Mouse (Mus musculus): Measurements from ENCODE around the gene Haus4. TPM values are rescaled to one million over a fixed set of nuclear protein-coding genes. Genes with fewer than 3 reads are reported as not detected.
A peak's percentile ranks its signal among the peaks of the same experiment; 100 is the strongest.

The Haus4 gene
- 58.1 and 68.7 TPM in 2 replicates for polyA plus RNA-seq (2015; fragmentation: Nextera tagmentation; extraction: Ambion mirVana)

DNA sequence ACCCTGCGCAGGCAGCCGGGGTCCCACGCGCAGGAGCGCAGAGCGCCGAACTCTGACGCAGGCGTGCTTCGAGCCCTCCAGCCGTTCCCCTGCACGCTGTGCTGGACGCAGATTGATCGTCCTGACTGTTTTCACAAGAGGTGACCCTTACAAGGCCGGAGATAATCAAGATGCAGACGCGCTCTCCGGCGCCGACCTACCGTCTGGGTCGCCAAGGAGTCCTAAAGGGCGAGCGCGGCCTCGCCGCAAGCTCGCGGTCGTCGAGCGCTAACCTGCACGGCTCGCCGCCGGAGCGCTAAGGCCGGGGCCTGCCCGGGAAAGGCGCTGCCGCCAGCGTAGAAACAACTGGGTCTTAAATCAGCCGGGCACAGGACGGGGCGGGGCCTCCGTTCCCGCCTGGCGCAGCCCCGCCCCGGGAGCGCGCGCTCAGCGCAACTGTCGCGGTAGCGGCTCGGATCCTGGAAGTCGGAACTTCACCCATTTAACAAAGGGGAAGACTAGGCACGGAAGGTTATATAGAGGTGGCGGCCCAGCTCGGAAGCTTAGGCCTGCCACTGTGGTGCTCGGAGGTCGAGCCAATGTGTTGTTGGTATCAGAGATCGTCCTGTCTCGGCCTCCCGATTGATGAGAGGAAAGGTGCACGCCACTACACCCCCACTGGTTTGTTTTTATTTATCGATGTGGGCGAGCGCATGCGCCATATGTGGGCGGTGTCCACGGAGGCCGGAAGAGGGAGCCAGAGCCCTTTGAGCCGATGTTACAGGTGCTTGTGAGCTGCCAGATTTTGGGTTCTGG is at the start of gene Haus4:
TSS of gene Haus4 (minus strand) at position 642 of the 795 bp plus-strand sequence.
- peaks cover 5% of the 10 kb centered on the region; the same call in 1 of the 2 replicates for H3K4me1 ChIP-seq
- H3K27me3 ChIP-seq = no peaks in the 10 kb centered on the region
- H3K9ac ChIP-seq = peak within 1 kb of the TSS; percentile 71
- WGBS = under 1% methylated on average over 76 of the region's 76 CpGs
- peak within 1 kb of the TSS; percentile 84 for H3K4me2 ChIP-seq
- H3K4me3 ChIP-seq = peak within 1 kb of the TSS; percentile 50
- peak; percentile 95 for ATAC-seq (ENCODE audit: borderline replicate concordance, extremely low read depth, low FRiP score, low TSS enrichment)
- H3K9me3 ChIP-seq = no peaks in the 10 kb centered on the region
- peak within 1 kb of the TSS; percentile 90 for H3K27ac ChIP-seq
- peaks cover 21% of the 10 kb centered on the region for H3K36me3 ChIP-seq

DNA sequence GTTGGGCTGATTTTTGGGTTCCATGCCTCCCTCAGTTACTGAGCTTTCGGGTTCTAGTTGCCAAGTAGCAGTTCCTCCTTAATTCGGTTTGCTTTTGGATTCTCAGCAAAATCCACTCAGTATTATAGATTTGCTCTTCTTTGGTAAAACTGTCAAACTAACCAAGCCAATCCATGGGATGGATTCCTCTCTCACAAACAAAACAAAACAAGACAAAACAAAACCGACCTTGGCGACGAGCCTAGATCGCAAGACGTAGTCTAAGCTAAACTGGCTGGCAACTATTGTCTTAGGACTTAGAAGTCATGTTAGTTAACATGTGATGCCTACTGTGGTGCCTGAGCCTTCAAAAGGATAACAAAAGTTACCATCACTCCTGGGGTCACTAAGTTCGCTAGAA is 49.3 kb upstream of the Haus4 start:
- no peak for ATAC-seq (ENCODE audit: borderline replicate concordance, extremely low read depth, low FRiP score, low TSS enrichment)
- Histone ChIP-seq H3K9me3 (no peaks in the 10 kb centered on the region), H3K27ac (peak overlapping the region; percentile 93), H3K27me3 (no peaks in the 10 kb centered on the region), H3K4me2 (peak overlapping the region; percentile 53), H3K4me3 (peak overlapping the region; percentile 65), H3K9ac (no peak overlapping the region), H3K36me3 (no peaks in the 10 kb centered on the region), H3K4me1 (peaks cover 20% of the 10 kb centered on the region)
- 78% methylated on average over 8 of the region's 8 CpGs for WGBS

GRCm38 (mm10) chr14:54603038-54603654 is 48.7 kb upstream of the Haus4 start:
- H3K27ac ChIP-seq = peak overlapping the region; percentile 93
- ATAC-seq (ENCODE audit: borderline replicate concordance, extremely low read depth, low FRiP score, low TSS enrichment) = peak; percentile 98
- under 1% methylated on average over 46 of the region's 46 CpGs for WGBS
- H3K4me2 ChIP-seq = peak overlapping the region; percentile 53
- H3K36me3 ChIP-seq = no peaks in the 10 kb centered on the region
- no peaks in the 10 kb centered on the region for H3K27me3 ChIP-seq
- H3K4me3 ChIP-seq = peak overlapping the region; percentile 65
- peak overlapping the region; percentile 77 for H3K9ac ChIP-seq
- H3K9me3 ChIP-seq = no peaks in the 10 kb centered on the region
- peaks cover 20% of the 10 kb centered on the region for H3K4me1 ChIP-seq

DNA sequence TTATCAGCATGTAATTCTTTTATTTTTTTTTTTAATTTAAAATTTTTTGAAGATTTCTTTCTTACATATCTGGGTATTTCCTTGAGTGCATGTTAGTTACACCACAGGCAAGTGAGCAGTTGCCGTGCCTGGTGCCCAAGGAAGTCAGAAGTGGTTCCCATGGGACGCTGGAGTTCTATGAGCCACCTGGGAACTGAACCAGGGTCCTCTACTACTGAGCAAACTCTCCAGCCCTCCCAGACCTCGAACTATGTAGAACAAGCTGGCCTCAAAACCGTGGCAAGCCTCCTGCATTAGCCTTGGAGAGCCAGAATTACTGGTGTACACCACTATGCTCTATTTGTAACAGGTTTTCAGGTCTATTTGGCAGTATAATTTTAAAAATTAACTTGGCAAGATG is 48.2 kb upstream of the Haus4 start:
- H3K9me3 ChIP-seq = no peaks in the 10 kb centered on the region
- H3K27ac ChIP-seq = peak overlapping the region; percentile 93
- 36% methylated on average over 4 of the region's 4 CpGs for WGBS
- peak overlapping the region; percentile 53 for H3K4me2 ChIP-seq
- no peak for ATAC-seq (ENCODE audit: borderline replicate concordance, extremely low read depth, low FRiP score, low TSS enrichment)
- no peaks in the 10 kb centered on the region for H3K27me3 ChIP-seq
- H3K4me3 ChIP-seq = peak overlapping the region; percentile 65
- H3K36me3 ChIP-seq = no peaks in the 10 kb centered on the region
- H3K9ac ChIP-seq = peak overlapping the region; percentile 77
- peaks cover 20% of the 10 kb centered on the region for H3K4me1 ChIP-seq

DNA sequence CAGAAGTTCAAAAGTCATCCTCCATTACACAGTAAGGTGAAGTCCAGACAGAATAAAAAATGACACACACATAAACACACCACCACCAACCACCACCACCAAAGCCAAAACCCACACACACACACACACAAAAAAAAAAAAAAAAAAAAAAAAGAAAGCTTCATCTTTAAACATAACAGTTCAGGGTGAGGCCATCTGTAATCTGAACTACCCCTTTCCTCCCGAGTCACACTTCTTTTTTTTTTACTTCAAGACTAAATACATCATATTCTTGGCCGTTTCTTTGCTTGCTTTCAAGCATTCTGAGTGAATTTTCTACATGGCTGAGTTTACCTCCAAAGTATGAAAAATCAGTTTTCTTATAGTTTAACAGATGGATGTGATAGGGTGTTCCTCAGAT is 47.2 kb upstream of the Haus4 start:
- H3K9ac ChIP-seq = no peak overlapping the region
- peaks cover 20% of the 10 kb centered on the region for H3K4me1 ChIP-seq
- no peaks in the 10 kb centered on the region for H3K36me3 ChIP-seq
- no peak overlapping the region for H3K27ac ChIP-seq
- no peak overlapping the region for H3K4me2 ChIP-seq
- ATAC-seq (ENCODE audit: borderline replicate concordance, extremely low read depth, low FRiP score, low TSS enrichment) = no peak
- H3K4me3 ChIP-seq = no peak overlapping the region
- no peaks in the 10 kb centered on the region for H3K27me3 ChIP-seq
- H3K9me3 ChIP-seq = no peaks in the 10 kb centered on the region
- 23% methylated on average over 2 of the region's 2 CpGs for WGBS

- no peaks in the 10 kb centered on the region for H3K9me3 ChIP-seq
- ATAC-seq (ENCODE audit: borderline replicate concordance, extremely low read depth, low FRiP score, low TSS enrichment) = no peak
- H3K27me3 ChIP-seq = no peaks in the 10 kb centered on the region
- no peak overlapping the region for H3K9ac ChIP-seq
- 75% methylated on average over 7 of the region's 7 CpGs for WGBS
- no peak overlapping the region for H3K4me2 ChIP-seq
- H3K36me3 ChIP-seq = peaks cover 13% of the 10 kb centered on the region
- H3K27ac ChIP-seq = no peak overlapping the region
- H3K4me1 ChIP-seq = peaks cover 4% of the 10 kb centered on the region
- H3K4me3 ChIP-seq = no peak overlapping the region
Observed at GRCm38 (mm10) chr14:54597084-54597483, 42.7 kb upstream of the Haus4 start.

DNA sequence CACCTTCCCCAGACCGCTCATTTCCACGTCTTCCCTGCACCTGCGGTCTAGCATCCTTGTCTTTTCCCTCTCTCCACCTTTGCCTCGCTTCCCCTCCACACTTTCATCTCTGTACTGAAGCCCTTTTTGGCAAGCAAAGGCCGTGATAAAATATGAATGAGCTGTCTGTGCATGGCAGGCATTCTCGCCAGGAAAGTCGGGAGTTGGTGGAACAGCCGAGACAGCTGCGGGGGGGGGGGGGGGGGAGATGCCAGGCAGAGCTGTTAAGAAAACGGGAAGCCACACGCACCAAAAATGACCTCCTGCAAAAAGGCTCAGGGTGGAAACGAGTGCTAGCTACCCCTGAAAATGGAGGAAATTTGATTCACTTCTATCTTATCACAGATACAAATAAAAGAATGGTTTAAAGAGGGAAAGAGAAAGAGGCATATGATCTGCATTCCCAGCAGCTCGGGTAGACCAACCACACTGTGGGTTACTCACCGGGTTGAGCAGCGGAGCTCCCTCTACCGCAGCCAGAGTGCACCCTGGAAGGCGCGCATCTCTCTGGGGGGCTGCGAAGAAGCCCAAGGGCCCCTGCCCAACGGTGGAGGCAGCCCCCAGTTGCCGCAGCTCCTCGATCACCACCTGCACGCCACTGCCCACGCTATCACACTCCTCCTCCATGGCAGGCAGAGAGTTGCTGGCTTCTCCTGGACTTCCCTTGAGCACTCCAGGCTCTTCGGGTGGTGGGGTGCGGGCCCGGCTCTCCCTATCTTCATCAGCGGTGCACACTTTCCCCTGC is 40.4 kb upstream of the Haus4 start:
- Histone ChIP-seq H3K27me3 (no peaks in the 10 kb centered on the region), H3K36me3 (peaks cover 16% of the 10 kb centered on the region), H3K4me1 (peaks cover 3% of the 10 kb centered on the region; the same call in 1 of the 2 replicates), H3K9ac (no peak overlapping the region), H3K4me3 (no peak overlapping the region), H3K4me2 (0 out of 2 replicates have a peak overlapping the region, but pooled peaks have one; percentile 2), H3K27ac (no peak overlapping the region), H3K9me3 (no peaks in the 10 kb centered on the region)
- ATAC-seq (ENCODE audit: borderline replicate concordance, extremely low read depth, low FRiP score, low TSS enrichment) = no peak
- WGBS = 68% methylated on average over 28 of the region's 28 CpGs

DNA sequence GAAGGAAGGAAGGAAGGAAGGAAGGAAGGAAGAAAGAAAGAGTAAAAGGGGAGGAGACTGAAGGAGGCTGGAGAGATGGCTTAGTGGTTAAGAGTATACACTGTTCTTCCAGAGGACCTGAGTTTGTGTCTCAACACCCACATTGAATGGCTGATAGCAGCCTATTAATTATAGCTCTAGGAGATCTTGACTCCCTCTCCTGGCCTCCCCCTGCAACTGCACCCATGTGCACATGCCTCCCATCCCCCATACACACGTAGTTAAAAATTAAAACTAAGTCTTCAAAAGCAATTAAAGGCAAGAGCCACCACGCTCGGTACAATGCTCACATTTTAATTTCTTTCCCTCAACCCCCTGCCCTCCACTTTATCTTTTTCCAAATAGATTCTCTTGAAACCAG is 39.6 kb upstream of the Haus4 start:
- ATAC-seq (ENCODE audit: borderline replicate concordance, extremely low read depth, low FRiP score, low TSS enrichment) = no peak
- Histone ChIP-seq H3K9ac (no peak overlapping the region), H3K9me3 (no peaks in the 10 kb centered on the region), H3K27me3 (no peaks in the 10 kb centered on the region), H3K4me3 (no peak overlapping the region), H3K27ac (no peak overlapping the region), H3K4me2 (no peak overlapping the region), H3K4me1 (peaks cover 3% of the 10 kb centered on the region; the same call in 1 of the 2 replicates), H3K36me3 (peaks cover 16% of the 10 kb centered on the region)
- 90% methylated on average over 3 of the region's 3 CpGs for WGBS

DNA sequence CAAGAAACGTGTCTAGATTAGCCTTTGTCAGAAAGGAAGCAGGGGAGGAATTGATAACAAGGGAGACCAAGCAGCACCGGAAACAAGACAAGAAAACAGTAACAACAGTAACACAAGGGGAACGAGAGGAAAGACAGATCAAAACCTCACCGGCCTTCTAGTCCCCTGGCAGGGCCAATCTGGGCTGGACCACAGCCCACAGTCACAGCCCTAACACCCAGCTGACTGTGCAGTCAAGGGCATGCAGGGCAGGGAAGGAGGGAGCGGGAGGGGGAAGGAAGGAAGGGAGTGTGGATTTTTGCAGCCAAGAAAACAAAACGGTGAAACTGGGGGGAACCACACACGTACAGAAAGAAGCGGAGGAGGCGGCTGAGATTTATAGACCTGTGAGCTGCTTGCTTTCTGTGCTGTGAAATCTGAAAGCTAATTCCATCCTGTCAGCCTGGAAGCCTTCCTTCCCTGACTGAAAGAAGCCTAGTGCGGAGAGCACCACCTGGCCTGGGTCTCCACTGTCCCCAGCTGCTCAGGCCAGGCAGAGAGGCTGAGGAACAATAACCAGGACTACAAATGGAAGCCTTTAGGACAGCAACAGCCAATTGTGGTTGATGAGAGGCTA is 38.0 kb upstream of the Haus4 start:
- no peaks in the 10 kb centered on the region for H3K9me3 ChIP-seq
- peak; percentile 61; the same call in 1 of the 2 replicates for ATAC-seq (ENCODE audit: borderline replicate concordance, extremely low read depth, low FRiP score, low TSS enrichment)
- H3K4me2 ChIP-seq = no peak overlapping the region
- H3K9ac ChIP-seq = no peak overlapping the region
- peaks cover 20% of the 10 kb centered on the region for H3K36me3 ChIP-seq
- H3K27ac ChIP-seq = peak overlapping the region; percentile 17; the same call in 1 of the 2 replicates
- H3K4me3 ChIP-seq = no peak overlapping the region
- WGBS = 50% methylated on average over 10 of the region's 10 CpGs
- no peaks in the 10 kb centered on the region for H3K27me3 ChIP-seq
- H3K4me1 ChIP-seq = peaks cover 3% of the 10 kb centered on the region; the same call in 1 of the 2 replicates

DNA sequence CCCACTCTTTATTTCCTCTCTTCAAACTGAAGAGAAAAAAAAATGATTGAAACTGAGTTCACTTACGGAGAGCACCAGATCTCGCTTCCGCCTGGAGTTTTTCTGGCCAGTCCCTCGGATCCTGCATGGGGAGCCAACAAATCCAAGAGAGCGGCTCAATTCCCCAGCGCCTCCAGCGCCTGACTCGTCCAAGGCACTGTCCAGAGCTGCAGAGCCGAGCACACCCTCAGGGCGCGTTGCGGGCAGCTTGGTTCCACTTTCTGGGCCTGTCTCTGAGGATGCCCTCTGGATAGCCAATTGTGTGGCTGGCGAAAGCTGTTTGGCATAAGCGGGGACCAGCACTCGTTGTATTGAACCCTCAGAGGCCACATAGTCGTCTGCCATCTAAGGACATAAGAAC is 36.6 kb upstream of the Haus4 start:
- Histone ChIP-seq H3K4me2 (no peak overlapping the region), H3K27me3 (no peaks in the 10 kb centered on the region), H3K4me3 (no peak overlapping the region), H3K36me3 (peaks cover 20% of the 10 kb centered on the region), H3K9me3 (no peaks in the 10 kb centered on the region), H3K9ac (no peak overlapping the region), H3K27ac (no peak overlapping the region), H3K4me1 (peaks cover 3% of the 10 kb centered on the region; the same call in 1 of the 2 replicates)
- no peak for ATAC-seq (ENCODE audit: borderline replicate concordance, extremely low read depth, low FRiP score, low TSS enrichment)
- WGBS = 95% methylated on average over 16 of the region's 16 CpGs

GRCm38 (mm10) chr14:54583681-54584338 is 29.4 kb upstream of the Haus4 start:
- Histone ChIP-seq H3K9ac (no peak overlapping the region), H3K27me3 (no peaks in the 10 kb centered on the region), H3K4me3 (no peak overlapping the region), H3K9me3 (no peaks in the 10 kb centered on the region), H3K27ac (no peak overlapping the region), H3K4me2 (0 out of 2 replicates have a peak overlapping the region, but pooled peaks have one; percentile 10), H3K36me3 (peaks cover 25% of the 10 kb centered on the region; the same call in 1 of the 2 replicates), H3K4me1 (0 out of 2 replicates have a peak, but pooled peaks cover 2% of the 10 kb centered on the region)
- 23% methylated on average over 7 of the region's 7 CpGs for WGBS
- peak; percentile 71; the same call in 1 of the 2 replicates for ATAC-seq (ENCODE audit: borderline replicate concordance, extremely low read depth, low FRiP score, low TSS enrichment)
